Mouse (Mus musculus): ENCODE results near the gene Sirt3.
A peak's percentile ranks its signal among the peaks of the same experiment; 100 is the strongest.

The Sirt3 gene

GRCm38 (mm10) chr7:140848591-140848990 is 33.5 kb downstream of the Sirt3 start:
- no peak for DNase-seq (ENCODE audit: low read depth, low spot score)

- DNase-seq (ENCODE audit: low read depth, low spot score), result no peak
Observed at GRCm38 (mm10) chr7:140847755-140848580, 34.1 kb downstream of the Sirt3 start, which contains the start of gene Odf3. Gene Odf3 (plus strand): TSS chr7:140847805.

GRCm38 (mm10) chr7:140846676-140847075 is 35.4 kb downstream of the Sirt3 start:
- no peak for DNase-seq (ENCODE audit: low read depth, low spot score)

GRCm38 (mm10) chr7:140845683-140846082 is 36.4 kb downstream of the Sirt3 start:
- DNase-seq (ENCODE audit: low read depth, low spot score), result no peak

GRCm38 (mm10) chr7:140844905-140845665 is 37.0 kb downstream of the Sirt3 start, which contains the start of gene Scgb1c1:
Gene Scgb1c1 (plus strand): TSS chr7:140845547.
- peak; percentile 82 for DNase-seq (ENCODE audit: low read depth, low spot score)

- DNase-seq (ENCODE audit: low read depth, low spot score), result no peak
Observed at GRCm38 (mm10) chr7:140843806-140844205, 38.3 kb downstream of the Sirt3 start.

- no peak for DNase-seq (ENCODE audit: low read depth, low spot score)
Observed at GRCm38 (mm10) chr7:140840750-140841735, 41.1 kb downstream of the Sirt3 start.

GRCm38 (mm10) chr7:140839556-140839955 is 42.6 kb downstream of the Sirt3 start:
- no peak for DNase-seq (ENCODE audit: low read depth, low spot score)

GRCm38 (mm10) chr7:140836243-140837115 is 45.6 kb downstream of the Sirt3 start:
- DNase-seq (ENCODE audit: low read depth, low spot score), result no peak

- DNase-seq (ENCODE audit: low read depth, low spot score), result no peak
Observed at GRCm38 (mm10) chr7:140835758-140836087, 46.4 kb downstream of the Sirt3 start.

- no peak for DNase-seq (ENCODE audit: low read depth, low spot score)
Observed at GRCm38 (mm10) chr7:140834968-140835757, 46.9 kb downstream of the Sirt3 start, which contains the start of gene Urah. Gene Urah (plus strand): TSS chr7:140835018.

GRCm38 (mm10) chr7:140833341-140833740 is 48.8 kb downstream of the Sirt3 start:
- DNase-seq (ENCODE audit: low read depth, low spot score), result no peak

GRCm38 (mm10) chr7:140831447-140831846 is 50.7 kb downstream of the Sirt3 start:
- no peak for DNase-seq (ENCODE audit: low read depth, low spot score)

GRCm38 (mm10) chr7:140828171-140828881 is 53.8 kb downstream of the Sirt3 start:
- peak; percentile 16 for DNase-seq (ENCODE audit: low read depth, low spot score)

GRCm38 (mm10) chr7:140822731-140823130 is 59.4 kb downstream of the Sirt3 start:
- no peak for DNase-seq (ENCODE audit: low read depth, low spot score)

- peak; percentile 34 for DNase-seq (ENCODE audit: low read depth, low spot score)
Observed at GRCm38 (mm10) chr7:140821653-140822329, 60.3 kb downstream of the Sirt3 start, which contains the start of gene Zfp941. Gene Zfp941 (minus strand): TSS chr7:140822178.

- no peak for DNase-seq (ENCODE audit: low read depth, low spot score)
Observed at GRCm38 (mm10) chr7:140821305-140821652, 60.8 kb downstream of the Sirt3 start.

- DNase-seq (ENCODE audit: low read depth, low spot score), result no peak
Observed at GRCm38 (mm10) chr7:140820173-140820572, 61.9 kb downstream of the Sirt3 start.

Data from retina, postnatal 7 days (tissue).